Mouse (Mus musculus) kidney, postnatal 4 days (tissue): ENCODE measurements around the gene Olfr1415.
"Not testable (repeated sequence)": the region's sequence is repeated elsewhere in the genome, so short reads cannot be mapped to it uniquely, and the experiment has no call there.

ENCODE experiments used
- DNase-seq, 2 experiments: peaks; one replicate each; pipeline ENCODE4 v3.0.0; 2021; ENCODE audit warnings: mixed read lengths in 2 of 2

Olfr1415 gene

DNA sequence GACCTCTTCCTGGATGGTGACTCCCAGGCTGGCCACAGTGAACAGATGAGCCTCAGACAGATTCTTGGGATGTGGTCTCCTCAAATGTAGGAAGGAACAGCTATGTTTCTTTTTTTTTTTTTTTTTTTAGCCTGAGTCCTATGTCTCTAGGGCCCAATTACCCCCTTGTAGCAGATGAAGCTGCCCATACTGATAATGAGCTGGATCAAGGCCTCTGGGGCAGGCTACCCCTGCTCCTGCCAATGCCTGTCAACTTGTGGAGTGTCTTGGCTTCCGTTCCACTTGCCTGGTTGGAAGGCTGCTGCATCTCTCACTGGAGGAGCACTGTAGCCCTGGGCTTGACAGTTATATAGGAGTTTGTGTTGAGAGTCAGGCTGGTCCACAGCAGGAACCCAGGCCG is at the start of gene Olfr1415:
Olfr1415 (minus strand) TSS at position 101 of the 400 bp plus-strand sequence.
- DNase-seq = no peak

DNA sequence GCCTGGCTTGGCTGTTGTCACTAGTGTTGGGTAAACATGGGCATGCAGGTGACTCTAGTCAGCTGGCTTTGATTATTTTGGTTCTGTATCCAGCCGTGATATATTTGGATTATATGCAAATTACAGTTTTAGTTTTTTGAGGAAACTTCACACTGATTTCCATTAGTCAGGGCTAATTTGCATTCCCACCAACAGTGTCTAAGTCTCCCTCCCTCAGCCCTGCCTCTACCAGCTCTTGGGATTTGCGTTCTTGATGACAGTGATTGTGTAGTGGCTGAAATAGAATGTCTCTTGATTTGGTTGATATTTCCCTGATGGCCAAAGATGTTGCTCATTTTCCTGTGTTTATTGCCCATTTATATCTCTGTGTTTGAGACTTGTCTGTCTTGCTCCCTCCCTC is 43.2 kb upstream of the Olfr1415 start:
- no peak for DNase-seq

DNA sequence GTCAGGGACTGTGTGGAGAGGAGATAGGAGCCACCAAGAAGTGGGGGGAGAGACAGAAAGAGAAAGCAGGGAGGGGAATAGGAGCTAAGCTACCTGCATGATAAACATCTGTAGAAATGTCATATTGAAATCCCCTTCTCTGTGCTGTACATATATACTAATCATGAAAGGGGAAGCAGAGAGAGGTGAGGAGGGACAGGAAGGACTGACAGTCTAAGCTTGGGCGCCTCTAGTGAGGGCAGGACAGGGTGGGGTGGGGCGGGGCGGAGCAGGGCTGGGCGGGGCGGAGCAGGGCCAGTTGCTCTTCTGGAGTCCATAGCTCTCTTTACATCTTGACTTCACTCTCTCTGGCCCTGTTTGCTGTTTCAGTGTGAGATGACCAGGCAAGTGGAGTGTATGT is 41.1 kb upstream of the Olfr1415 start:
- DNase-seq = no peak

DNA sequence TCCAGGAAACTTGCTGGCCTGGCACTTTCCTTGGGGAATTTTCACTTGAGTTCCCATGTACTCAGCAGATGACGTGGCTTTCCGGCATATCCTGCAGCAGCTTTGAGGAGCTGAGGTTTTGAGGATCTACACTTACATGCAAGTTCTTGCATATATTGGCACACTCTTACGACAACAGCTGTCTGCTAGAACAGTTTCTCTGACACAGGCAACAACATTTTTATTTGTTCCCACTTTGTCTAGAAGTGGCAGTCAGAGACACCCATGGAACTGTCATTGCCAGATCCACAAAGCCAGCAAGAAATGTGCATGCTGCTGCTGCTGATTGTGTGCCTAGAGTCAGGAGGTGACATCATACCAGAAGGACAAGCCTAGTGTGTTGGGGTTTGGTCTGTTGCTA is 27.9 kb upstream of the Olfr1415 start:
- DNase-seq = no peak

DNA sequence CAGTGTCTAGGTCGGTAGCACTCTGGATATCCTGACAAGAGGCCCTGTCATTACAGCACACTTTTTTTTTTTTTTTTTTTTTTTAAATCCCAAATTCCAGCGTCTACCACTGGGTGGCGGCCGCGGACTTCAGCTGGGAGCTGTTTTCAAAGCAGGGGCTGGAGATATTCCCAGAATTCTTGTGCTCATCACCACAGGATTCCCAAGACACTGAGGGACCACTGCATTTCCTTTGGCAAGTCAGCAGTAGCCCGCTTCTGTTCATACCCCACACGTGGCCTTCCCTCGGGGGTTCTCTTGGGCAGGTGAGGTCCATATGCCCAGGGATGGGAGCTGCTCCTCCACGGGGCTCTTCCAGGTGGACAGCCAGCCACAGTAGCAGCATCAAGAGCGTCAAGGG is 25.5 kb upstream of the Olfr1415 start:
- DNase-seq = peak; percentile 68 to 69

DNA sequence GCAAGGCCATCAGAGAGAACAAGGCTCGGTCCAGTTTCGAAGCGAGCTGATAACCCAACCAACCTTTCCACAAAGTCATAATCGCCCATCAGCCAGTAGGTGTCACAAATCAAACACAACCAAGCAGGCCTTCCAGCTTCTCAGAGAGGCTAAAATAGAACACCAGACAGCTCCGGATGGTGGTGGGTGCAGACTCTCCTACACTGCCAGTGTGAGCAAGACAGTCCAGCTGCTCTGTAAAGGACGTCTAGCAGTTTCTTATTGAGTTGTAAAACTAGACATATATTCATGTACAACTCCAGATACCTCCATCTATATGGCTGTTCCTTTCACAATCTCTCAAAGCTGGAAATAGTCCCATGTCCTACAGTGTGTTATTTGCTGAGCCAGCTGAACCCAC is 23.1 kb upstream of the Olfr1415 start:
- no peak for DNase-seq

DNA sequence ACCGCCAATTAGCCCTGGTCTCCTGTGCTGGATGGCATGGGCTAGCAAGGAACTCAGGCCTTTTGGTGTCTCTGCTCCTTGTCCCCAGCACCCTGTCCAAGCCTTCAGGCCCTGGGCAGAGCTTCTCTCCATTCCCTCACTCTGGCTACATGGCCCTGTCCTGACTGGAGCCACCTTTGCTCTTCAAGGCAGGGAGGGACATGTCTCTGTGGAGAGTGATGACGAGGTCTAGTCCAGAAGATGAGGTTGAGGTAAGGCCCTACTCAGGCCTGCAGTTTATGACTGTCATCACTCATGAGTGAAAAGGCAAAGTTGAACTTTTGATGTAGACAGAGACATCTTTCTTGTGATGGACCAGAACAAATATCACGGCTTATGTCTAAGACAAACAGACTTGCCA is 22.7 kb upstream of the Olfr1415 start, which contains the start of gene Olfr1414:
Olfr1414 (minus strand) TSS at position 101 of the 400 bp plus-strand sequence.
- no peak for DNase-seq

DNA sequence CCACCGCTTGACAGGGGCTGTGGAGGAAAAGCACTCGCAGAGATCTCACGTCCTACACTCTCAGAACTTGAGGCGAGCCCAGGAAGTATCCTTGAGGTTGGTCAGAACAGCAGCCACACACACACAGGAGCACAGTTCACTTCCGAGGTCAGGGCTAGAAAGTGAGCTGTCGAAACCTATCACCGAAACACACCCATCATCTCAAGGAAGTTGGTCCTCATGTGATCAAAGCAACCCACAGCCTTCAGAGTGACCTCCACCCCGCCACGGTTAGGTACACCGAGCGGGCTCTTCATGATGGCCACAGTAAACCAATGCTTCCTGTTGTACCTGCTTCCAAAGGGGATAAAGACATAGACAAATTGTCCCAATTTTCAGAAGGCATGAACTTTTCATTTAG is 19.5 kb upstream of the Olfr1415 start:
- DNase-seq = no peak

DNA sequence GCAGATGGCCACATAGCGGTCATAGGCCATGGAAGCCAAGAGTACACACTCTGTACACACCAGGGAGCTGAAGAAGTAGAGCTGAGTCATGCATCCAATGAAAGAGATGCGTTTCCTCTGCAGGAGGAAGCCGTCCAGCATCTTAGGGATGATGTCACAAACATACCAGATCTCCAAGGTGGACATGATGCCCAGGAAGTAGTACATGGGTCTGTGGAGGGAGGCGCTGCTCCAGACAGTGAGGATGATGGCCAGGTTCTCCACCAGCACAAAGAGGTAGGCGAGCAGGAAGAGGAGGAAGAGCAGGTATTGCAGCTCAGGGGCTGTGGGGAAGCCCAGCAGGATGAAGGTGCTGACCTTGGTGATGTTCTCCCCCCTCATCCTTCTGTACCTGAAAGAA is 15.7 kb upstream of the Olfr1415 start:
- DNase-seq = not testable (repeated sequence)

DNA sequence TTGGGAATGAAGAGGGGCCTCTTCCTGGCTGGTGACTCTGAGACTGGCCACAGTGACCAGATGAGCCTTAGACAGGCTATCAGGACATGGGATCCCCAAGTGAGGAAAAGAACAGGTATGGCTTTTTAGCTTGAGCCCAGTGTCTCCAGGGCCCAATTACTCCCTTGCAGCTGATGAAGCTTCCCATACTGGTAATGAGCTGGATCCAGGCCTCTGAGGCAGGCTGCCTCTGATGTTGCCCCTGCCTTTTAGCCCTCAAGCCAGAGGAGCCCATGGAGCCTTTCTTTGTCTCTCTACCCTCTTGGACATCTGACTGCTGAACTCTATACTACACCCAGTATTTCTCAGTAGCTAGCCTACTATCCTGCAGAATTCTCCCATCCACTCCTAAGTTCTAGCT is 10.9 kb downstream of the Olfr1415 start, which contains the start of gene Olfr1416:
Olfr1416 (minus strand) TSS at position 101 of the 400 bp plus-strand sequence.
- DNase-seq = no peak

DNA sequence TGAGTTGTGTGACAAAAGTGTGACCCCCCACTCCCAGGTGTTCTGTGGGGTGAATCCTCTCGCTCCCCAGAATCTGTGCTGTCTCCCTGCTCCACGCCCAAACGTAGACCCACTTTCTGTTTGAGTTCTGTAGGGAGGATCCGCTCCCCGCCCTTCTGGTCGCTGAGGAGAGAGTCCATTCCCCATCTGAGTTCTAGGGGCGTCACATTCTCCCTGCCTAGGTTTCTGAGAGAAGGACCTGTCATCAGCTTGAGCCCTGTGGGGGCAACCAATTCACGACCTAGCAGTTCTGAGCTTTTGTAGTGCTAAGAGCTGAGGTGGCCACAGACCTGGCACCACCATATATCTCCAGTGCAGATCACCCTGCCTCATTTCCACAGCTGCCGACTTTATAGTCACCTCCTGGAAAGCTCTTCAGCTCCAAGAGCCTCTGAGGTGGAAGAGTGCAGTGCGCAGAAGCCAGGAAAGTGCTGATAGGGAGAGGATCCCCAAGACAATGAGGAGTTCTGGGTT is 21.8 kb downstream of the Olfr1415 start:
- DNase-seq = no peak

DNA sequence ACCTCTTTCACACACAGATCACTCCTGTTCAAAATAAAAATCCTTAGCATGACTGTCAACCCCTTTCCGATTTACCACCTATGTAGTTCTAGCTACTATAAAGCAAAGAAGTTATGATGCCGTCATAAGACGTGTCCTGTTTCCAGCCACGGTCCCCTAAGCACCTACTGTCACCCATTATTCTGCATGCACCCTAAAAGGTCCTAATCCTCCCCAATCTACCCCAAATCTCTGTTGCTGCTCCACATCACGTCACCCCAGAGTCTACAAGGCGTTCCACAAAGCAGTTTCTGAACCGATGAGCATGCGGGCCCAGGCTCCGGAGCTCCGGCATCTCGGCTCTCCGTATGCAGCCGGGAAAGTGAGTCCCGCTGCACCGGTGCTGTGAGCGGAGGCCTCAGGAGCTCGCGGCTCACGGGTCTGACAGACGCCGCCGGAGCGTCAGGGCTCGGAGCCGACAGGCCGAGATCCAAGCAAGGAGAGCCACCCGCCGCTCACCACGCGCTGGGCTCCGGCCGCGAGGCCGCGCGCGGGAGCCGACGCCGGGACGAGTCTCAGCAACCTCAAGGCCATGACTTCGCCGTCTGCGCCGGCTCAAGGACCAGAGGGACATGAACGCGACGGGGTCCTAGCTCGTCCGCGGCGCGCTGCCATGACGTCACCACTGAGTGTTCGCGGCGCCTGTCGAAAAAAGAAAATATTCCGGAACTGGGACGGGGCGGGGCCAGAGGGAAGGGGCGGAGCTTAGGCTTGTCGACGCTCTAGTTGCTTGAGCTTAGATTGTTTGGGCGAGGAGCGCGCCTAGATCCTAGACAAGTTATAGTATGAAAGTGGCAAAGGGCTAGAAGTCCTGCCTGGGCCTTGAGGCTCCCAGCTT is 22.5 kb downstream of the Olfr1415 start, which contains the start of gene Ndufa10:
Ndufa10 (minus strand) TSS at position 696 of the 877 bp plus-strand sequence.
- peak; percentile 97 to 98 for DNase-seq

DNA sequence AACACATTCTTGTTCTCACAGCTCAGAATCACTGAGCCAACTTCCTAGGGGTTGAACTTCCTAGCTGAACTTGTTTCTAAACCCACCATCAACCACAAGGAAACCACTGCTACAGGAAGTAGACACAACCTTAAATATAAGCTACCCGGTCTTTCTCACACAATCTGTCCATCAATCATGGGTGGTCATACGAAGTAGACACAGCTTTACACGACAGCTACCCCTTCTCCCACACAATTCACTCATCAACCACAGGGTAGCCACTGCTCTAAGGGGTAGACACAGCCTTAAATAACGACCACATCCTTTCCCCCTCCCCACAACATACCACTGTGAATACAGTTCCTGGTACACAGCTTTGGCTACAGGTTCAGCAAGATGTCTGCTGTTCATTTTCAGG is 27.0 kb downstream of the Olfr1415 start:
- DNase-seq = no peak

DNA sequence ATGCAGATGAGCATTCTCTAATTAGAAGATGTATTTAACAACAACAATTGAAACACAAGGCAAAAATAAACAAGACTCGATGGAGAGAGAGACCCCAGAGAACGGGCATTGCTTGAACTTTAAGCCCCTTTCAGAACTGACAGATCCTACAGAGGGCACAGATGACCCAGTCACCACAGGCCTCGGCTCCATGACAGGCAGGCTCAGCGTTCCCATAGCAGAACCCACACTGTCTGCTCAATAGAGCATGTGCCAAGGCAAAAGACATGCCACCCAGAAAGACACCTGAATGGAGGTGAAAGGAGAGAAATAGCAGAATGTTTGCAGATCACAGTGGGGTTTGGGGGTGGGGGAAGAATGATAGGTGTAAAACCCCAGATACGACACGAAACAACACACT is 37.5 kb downstream of the Olfr1415 start:
- DNase-seq = no peak

DNA sequence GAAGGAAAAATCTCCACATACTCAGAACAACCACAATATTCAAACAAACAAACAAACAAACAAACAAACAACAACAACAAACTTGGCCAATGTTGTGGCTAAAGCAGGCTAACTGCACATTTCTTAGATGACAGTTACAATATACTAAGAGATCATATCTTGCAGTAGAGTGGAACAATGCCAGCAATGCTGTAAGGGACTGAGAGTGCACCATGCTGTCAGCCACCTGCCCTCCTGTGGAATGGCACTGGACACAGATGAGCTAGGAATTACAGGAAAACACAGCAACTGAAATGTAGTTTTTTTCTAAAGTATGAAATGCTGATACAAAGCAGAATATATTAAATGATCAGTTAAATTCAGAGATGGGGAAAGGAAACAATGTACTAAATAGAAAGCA is 38.1 kb downstream of the Olfr1415 start:
- DNase-seq = no peak

DNA sequence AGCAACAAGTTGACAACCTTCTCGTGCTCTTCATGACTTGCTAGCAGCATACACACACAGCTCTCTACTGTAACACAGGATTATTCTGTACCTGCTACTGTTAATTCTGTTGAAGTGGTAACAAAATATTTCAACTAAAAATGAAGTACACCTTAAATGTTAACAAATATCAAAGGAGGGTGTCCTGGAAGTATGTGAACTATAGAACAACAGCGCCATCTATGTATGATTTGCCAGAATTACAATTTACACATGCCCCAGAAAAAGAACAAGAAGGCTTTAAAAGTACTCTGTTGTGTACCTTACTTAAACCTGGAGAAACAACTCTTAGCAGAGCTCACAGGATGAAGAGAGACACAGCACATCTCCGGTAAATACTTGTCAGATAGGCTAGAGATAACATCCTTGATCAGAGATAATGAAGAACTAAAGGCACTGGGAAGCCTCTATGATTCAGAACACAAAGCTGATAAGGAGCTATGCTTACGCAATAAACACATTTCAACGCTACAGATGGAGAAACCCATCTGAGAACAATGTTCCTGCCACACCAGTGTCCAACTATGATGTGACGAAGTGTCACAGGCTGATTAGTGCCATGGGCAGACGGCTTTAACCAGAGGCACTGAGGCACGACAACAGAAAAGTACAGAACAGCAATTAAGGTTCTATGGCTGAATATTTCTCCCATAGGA is 42.0 kb downstream of the Olfr1415 start:
- DNase-seq = no peak

DNA sequence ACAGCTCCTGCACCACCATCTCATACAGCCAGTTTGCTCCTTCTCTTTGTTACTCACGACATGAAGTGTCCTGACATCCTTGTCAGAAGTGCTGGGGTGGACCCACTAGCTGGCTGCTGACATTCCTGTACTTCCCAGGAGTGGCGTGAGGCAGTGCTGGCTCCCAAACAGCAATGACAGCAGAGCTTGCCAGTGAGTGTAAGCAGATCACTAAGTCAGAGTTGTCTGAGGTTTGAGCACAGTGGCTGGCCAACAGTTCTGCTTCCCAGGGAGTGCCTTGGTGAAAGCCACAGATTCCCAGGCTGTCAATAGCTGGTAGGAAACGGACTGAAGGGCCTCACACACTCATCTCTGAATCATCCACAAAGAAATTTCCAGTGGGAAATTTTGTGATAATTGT is 47.6 kb downstream of the Olfr1415 start:
- DNase-seq = no peak

DNA sequence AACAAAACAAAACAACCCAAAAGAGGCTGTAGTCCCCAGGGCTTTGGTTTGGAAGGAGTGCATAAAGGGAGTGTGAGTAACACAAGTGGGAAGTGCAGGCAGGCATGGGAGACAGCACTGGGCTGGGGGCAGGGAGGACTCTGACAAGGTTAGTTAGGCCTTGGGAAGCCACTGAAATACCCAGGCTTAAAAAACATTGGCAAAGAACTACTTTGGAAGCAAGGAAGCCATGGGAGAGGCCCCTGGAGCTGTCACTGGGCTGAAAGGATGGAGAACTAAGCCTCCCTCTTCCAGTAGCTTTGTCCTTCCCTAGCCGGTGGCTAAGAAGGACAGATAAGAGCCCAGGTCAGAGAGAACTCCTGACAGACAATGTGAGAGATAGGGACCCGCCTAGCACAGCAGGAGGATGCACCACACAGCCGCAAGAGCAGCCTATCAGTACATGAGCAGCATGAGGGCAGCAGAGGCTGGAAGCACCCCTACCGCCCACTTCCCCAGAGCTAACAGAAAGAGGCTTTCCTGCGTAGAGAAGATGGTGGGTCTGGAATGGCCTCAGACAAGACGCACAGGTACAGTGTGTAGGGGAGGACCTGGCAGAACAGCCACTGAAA is 54.3 kb downstream of the Olfr1415 start:
- no peak for DNase-seq

DNA sequence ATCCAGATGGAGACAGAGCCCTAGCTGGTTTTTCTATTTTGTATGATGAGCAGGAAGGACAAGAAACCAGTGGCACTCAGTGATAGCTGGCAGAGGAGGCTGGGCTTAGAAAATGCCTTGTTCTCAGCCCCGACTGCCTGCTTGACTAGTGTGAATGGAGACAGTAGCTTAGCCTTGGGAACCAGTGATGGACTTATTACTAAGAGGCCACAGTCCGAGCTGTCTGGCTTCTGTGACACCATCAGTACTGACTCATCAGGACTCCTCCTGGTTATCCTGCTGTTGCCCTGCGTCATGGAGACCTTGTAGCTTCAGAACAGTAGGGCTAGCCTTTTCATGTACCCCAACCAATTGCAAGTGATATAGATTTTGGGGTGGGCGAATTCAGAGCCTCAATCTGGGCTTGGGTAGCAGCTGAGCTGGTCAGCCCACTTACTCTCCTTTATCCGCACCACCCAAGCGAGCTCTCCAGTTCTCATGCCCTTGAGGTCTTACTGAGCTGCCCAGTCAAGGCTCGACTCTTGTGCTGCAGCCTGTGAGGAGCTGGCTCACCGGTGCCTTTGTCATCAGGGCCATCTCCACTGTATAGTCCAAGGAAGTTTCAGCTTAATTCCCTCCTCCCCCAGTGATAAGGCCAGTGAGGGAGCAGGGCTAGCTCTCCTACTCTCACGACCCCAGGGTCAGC is 55.7 kb downstream of the Olfr1415 start:
- DNase-seq = no peak
